Mouse (Mus musculus): ENCODE measurements around the gene Ugcg. TPM values are rescaled to one million over a fixed set of nuclear protein-coding genes. Genes with fewer than 3 reads are reported as not detected.

The Ugcg gene
- polyA plus RNA-seq, 1 experiment = 87.0 TPM

GRCm38 (mm10) chr4:59234451-59235216 lies 45.6 kb downstream of the Ugcg start:
- TF ChIP-seq POLR2A (IDR thresholded peaks at IDR 0.05; ENCODE audit: low read depth, low read length) (no peak), CTCF (IDR thresholded peaks at IDR 0.05; ENCODE audit: borderline replicate concordance, insufficient read depth, low read length) (no peak)
- H3K4me1 ChIP-seq (ENCODE audit: control insufficient read depth, insufficient read depth, low read length) = peaks cover 18% of the 10 kb centered on the region
- no peak overlapping the region for H3K4me3 ChIP-seq (ENCODE audit: insufficient read depth, low read length)
- no peak overlapping the region for H3K27ac ChIP-seq (ENCODE audit: insufficient read depth, low read length)

GRCm38 (mm10) chr4:59236362-59236761 lies 47.3 kb downstream of the Ugcg start:
- TF ChIP-seq POLR2A (IDR thresholded peaks at IDR 0.05; ENCODE audit: low read depth, low read length) = no peak
- TF ChIP-seq CTCF (IDR thresholded peaks at IDR 0.05; ENCODE audit: borderline replicate concordance, insufficient read depth, low read length) = no peak
- H3K4me3 ChIP-seq (ENCODE audit: insufficient read depth, low read length) = no peak overlapping the region
- H3K27ac ChIP-seq (ENCODE audit: insufficient read depth, low read length) = no peak overlapping the region
- H3K4me1 ChIP-seq (ENCODE audit: control insufficient read depth, insufficient read depth, low read length) = peaks cover 18% of the 10 kb centered on the region

- no peak for TF ChIP-seq POLR2A (IDR thresholded peaks at IDR 0.05; ENCODE audit: low read depth, low read length)
- no peak for TF ChIP-seq CTCF (IDR thresholded peaks at IDR 0.05; ENCODE audit: borderline replicate concordance, insufficient read depth, low read length)
- peaks cover 14% of the 10 kb centered on the region for H3K4me1 ChIP-seq (ENCODE audit: control insufficient read depth, insufficient read depth, low read length)
- peak overlapping the region; percentile 45; the same call in 1 of the 2 replicates for H3K27ac ChIP-seq (ENCODE audit: insufficient read depth, low read length)
- no peak overlapping the region for H3K4me3 ChIP-seq (ENCODE audit: insufficient read depth, low read length)
Measured at GRCm38 (mm10) chr4:59238641-59239311, 49.7 kb downstream of the Ugcg start.

- Histone ChIP-seq H3K4me3 (ENCODE audit: insufficient read depth, low read length) (no peak overlapping the region), H3K27ac (ENCODE audit: insufficient read depth, low read length) (peak overlapping the region; percentile 70), H3K4me1 (ENCODE audit: control insufficient read depth, insufficient read depth, low read length) (peaks cover 14% of the 10 kb centered on the region)
- TF ChIP-seq CTCF (IDR thresholded peaks at IDR 0.05; ENCODE audit: borderline replicate concordance, insufficient read depth, low read length) = no peak
Measured at GRCm38 (mm10) chr4:59239312-59239728, 50.3 kb downstream of the Ugcg start.

GRCm38 (mm10) chr4:59240160-59240559 lies 51.1 kb downstream of the Ugcg start:
- Histone ChIP-seq H3K27ac (ENCODE audit: insufficient read depth, low read length) (peak overlapping the region; percentile 70; the same call in 1 of the 2 replicates), H3K4me1 (ENCODE audit: control insufficient read depth, insufficient read depth, low read length) (peaks cover 14% of the 10 kb centered on the region), H3K4me3 (ENCODE audit: insufficient read depth, low read length) (no peak overlapping the region)
- TF ChIP-seq CTCF (IDR thresholded peaks at IDR 0.05; ENCODE audit: borderline replicate concordance, insufficient read depth, low read length) (no peak), POLR2A (IDR thresholded peaks at IDR 0.05; ENCODE audit: low read depth, low read length) (no peak)

GRCm38 (mm10) chr4:59241096-59241495 lies 52.0 kb downstream of the Ugcg start:
- H3K27ac ChIP-seq (ENCODE audit: insufficient read depth, low read length) = no peak overlapping the region
- H3K4me3 ChIP-seq (ENCODE audit: insufficient read depth, low read length) = no peak overlapping the region
- peaks cover 14% of the 10 kb centered on the region for H3K4me1 ChIP-seq (ENCODE audit: control insufficient read depth, insufficient read depth, low read length)
- no peak for TF ChIP-seq POLR2A (IDR thresholded peaks at IDR 0.05; ENCODE audit: low read depth, low read length)
- no peak for TF ChIP-seq CTCF (IDR thresholded peaks at IDR 0.05; ENCODE audit: borderline replicate concordance, insufficient read depth, low read length)

GRCm38 (mm10) chr4:59242221-59242620 lies 53.2 kb downstream of the Ugcg start:
- peaks cover 14% of the 10 kb centered on the region for H3K4me1 ChIP-seq (ENCODE audit: control insufficient read depth, insufficient read depth, low read length)
- no peak for TF ChIP-seq POLR2A (IDR thresholded peaks at IDR 0.05; ENCODE audit: low read depth, low read length)
- no peak for TF ChIP-seq CTCF (IDR thresholded peaks at IDR 0.05; ENCODE audit: borderline replicate concordance, insufficient read depth, low read length)
- H3K4me3 ChIP-seq (ENCODE audit: insufficient read depth, low read length) = no peak overlapping the region
- no peak overlapping the region for H3K27ac ChIP-seq (ENCODE audit: insufficient read depth, low read length)

- no peak overlapping the region for H3K27ac ChIP-seq (ENCODE audit: insufficient read depth, low read length)
- H3K4me3 ChIP-seq (ENCODE audit: insufficient read depth, low read length) = no peak overlapping the region
- H3K4me1 ChIP-seq (ENCODE audit: control insufficient read depth, insufficient read depth, low read length) = peaks cover 9% of the 10 kb centered on the region
- TF ChIP-seq CTCF (IDR thresholded peaks at IDR 0.05; ENCODE audit: borderline replicate concordance, insufficient read depth, low read length) = no peak
- no peak for TF ChIP-seq POLR2A (IDR thresholded peaks at IDR 0.05; ENCODE audit: low read depth, low read length)
Measured at GRCm38 (mm10) chr4:59243802-59244493, 54.9 kb downstream of the Ugcg start.

GRCm38 (mm10) chr4:59244791-59245555 lies 55.9 kb downstream of the Ugcg start:
- no peak overlapping the region for H3K27ac ChIP-seq (ENCODE audit: insufficient read depth, low read length)
- TF ChIP-seq CTCF (IDR thresholded peaks at IDR 0.05; ENCODE audit: borderline replicate concordance, insufficient read depth, low read length) (no peak), POLR2A (IDR thresholded peaks at IDR 0.05; ENCODE audit: low read depth, low read length) (no peak)
- no peak overlapping the region for H3K4me3 ChIP-seq (ENCODE audit: insufficient read depth, low read length)
- H3K4me1 ChIP-seq (ENCODE audit: control insufficient read depth, insufficient read depth, low read length) = peaks cover under 1% of the 10 kb centered on the region
